Mouse (Mus musculus): ENCODE data around the gene Pdss1. TPM values are rescaled to one million over a fixed set of nuclear protein-coding genes. Genes with fewer than 3 reads are reported as not detected.

Pdss1 gene
- polyA plus RNA-seq, 1 experiment from 2014 or later = 11.8 TPM

GRCm38 (mm10) chr2:22954278-22954677 lies 59.0 kb downstream of the Pdss1 start:
- Histone ChIP-seq H3K27ac (ENCODE audit: low read depth) (no peak overlapping the region), H3K4me2 (ENCODE audit: low read depth, low read length) (no peak overlapping the region), H3K9ac (replicated peaks) (no peak overlapping the region), H3K4me3 (ENCODE audit: low read depth, low read length) (no peak overlapping the region), H3K27me3 (ENCODE audit: insufficient read depth, low read length) (no peaks in the 10 kb centered on the region), H3K36me3 (replicated peaks; ENCODE audit: insufficient read depth, low read length) (peaks cover 29% of the 10 kb centered on the region), H3K9me3 (ENCODE audit: low read length) (no peaks in the 10 kb centered on the region), H3K4me1 (ENCODE audit: insufficient read depth) (no peaks in the 10 kb centered on the region)
- TF ChIP-seq EP300 (IDR thresholded peaks at IDR 0.05; ENCODE audit: low read depth) (no peak), CTCF (IDR thresholded peaks at IDR 0.05; ENCODE audit: low read depth) (no peak)
- ATAC-seq (no peak), DNase-seq (no peak)
- WGBS (ENCODE audit: insufficient replicate concordance) = 87% methylated on average over 4 of the region's 4 CpGs

- no peak overlapping the region for H3K4me3 ChIP-seq (ENCODE audit: low read depth, low read length)
- no peak overlapping the region for H3K4me2 ChIP-seq (ENCODE audit: low read depth, low read length)
- peaks cover 22% of the 10 kb centered on the region for H3K36me3 ChIP-seq (replicated peaks; ENCODE audit: insufficient read depth, low read length)
- no peak for ATAC-seq
- WGBS (ENCODE audit: insufficient replicate concordance) = 79% methylated on average over 5 of the region's 5 CpGs
- H3K27ac ChIP-seq (ENCODE audit: low read depth) = no peak overlapping the region
- DNase-seq = no peak
- TF ChIP-seq CTCF (IDR thresholded peaks at IDR 0.05; ENCODE audit: low read depth) (no peak), EP300 (IDR thresholded peaks at IDR 0.05; ENCODE audit: low read depth) (no peak)
- H3K27me3 ChIP-seq (ENCODE audit: insufficient read depth, low read length) = no peaks in the 10 kb centered on the region
- H3K9ac ChIP-seq (replicated peaks) = no peak overlapping the region
- H3K9me3 ChIP-seq (ENCODE audit: low read length) = no peaks in the 10 kb centered on the region
- H3K4me1 ChIP-seq (ENCODE audit: insufficient read depth) = no peaks in the 10 kb centered on the region
Observed at GRCm38 (mm10) chr2:22955914-22956313, 60.6 kb downstream of the Pdss1 start.

- ATAC-seq = no peak
Observed at GRCm38 (mm10) chr2:22957415-22957814, 62.1 kb downstream of the Pdss1 start.

GRCm38 (mm10) chr2:22961681-22962080 lies 66.4 kb downstream of the Pdss1 start:
- no peaks in the 10 kb centered on the region for H3K4me1 ChIP-seq (ENCODE audit: insufficient read depth)
- H3K4me3 ChIP-seq (ENCODE audit: low read depth, low read length) = no peak overlapping the region
- no peak overlapping the region for H3K27ac ChIP-seq (ENCODE audit: low read depth)
- H3K9me3 ChIP-seq (ENCODE audit: low read length) = no peaks in the 10 kb centered on the region
- ATAC-seq (no peak), DNase-seq (no peak)
- TF ChIP-seq EP300 (IDR thresholded peaks at IDR 0.05; ENCODE audit: low read depth) (no peak), CTCF (IDR thresholded peaks at IDR 0.05; ENCODE audit: low read depth) (peak; percentile 31)
- H3K4me2 ChIP-seq (ENCODE audit: low read depth, low read length) = no peak overlapping the region
- H3K27me3 ChIP-seq (ENCODE audit: insufficient read depth, low read length) = no peaks in the 10 kb centered on the region
- H3K9ac ChIP-seq (replicated peaks) = no peak overlapping the region
- H3K36me3 ChIP-seq (replicated peaks; ENCODE audit: insufficient read depth, low read length) = peaks cover 16% of the 10 kb centered on the region
- WGBS (ENCODE audit: insufficient replicate concordance) = 92% methylated on average over 2 of the region's 2 CpGs

More at GRCm38 (mm10) chr2:22957415-22957814, 62.1 kb downstream of the Pdss1 start:
- Histone ChIP-seq H3K36me3 (replicated peaks; ENCODE audit: insufficient read depth, low read length) (peaks cover 27% of the 10 kb centered on the region), H3K27ac (ENCODE audit: low read depth) (no peak overlapping the region), H3K9me3 (ENCODE audit: low read length) (no peaks in the 10 kb centered on the region), H3K4me3 (ENCODE audit: low read depth, low read length) (no peak overlapping the region), H3K27me3 (ENCODE audit: insufficient read depth, low read length) (no peaks in the 10 kb centered on the region), H3K9ac (replicated peaks) (no peak overlapping the region), H3K4me1 (ENCODE audit: insufficient read depth) (no peaks in the 10 kb centered on the region), H3K4me2 (ENCODE audit: low read depth, low read length) (no peak overlapping the region)
- TF ChIP-seq CTCF (IDR thresholded peaks at IDR 0.05; ENCODE audit: low read depth) (no peak), EP300 (IDR thresholded peaks at IDR 0.05; ENCODE audit: low read depth) (no peak)
- no peak for DNase-seq
- 85% methylated on average over 1 of the region's 1 CpGs for WGBS (ENCODE audit: insufficient replicate concordance)

- Histone ChIP-seq H3K9me3 (ENCODE audit: low read length) (no peaks in the 10 kb centered on the region), H3K36me3 (replicated peaks; ENCODE audit: insufficient read depth, low read length) (peaks cover 13% of the 10 kb centered on the region; the same call in 1 of the 2 replicates), H3K4me2 (ENCODE audit: low read depth, low read length) (no peak overlapping the region), H3K4me1 (ENCODE audit: insufficient read depth) (no peaks in the 10 kb centered on the region), H3K4me3 (ENCODE audit: low read depth, low read length) (no peak overlapping the region), H3K27me3 (ENCODE audit: insufficient read depth, low read length) (no peaks in the 10 kb centered on the region), H3K27ac (ENCODE audit: low read depth) (no peak overlapping the region), H3K9ac (replicated peaks) (no peak overlapping the region)
- ATAC-seq (no peak), DNase-seq (no peak)
- TF ChIP-seq CTCF (IDR thresholded peaks at IDR 0.05; ENCODE audit: low read depth) (no peak), EP300 (IDR thresholded peaks at IDR 0.05; ENCODE audit: low read depth) (no peak)
- 91% methylated on average over 8 of the region's 8 CpGs for WGBS (ENCODE audit: insufficient replicate concordance)
Observed at GRCm38 (mm10) chr2:22962242-22962641, 66.9 kb downstream of the Pdss1 start.

- no peak overlapping the region for H3K9ac ChIP-seq (replicated peaks)
Observed at GRCm38 (mm10) chr2:22962970-22963369, 67.6 kb downstream of the Pdss1 start.

More at GRCm38 (mm10) chr2:22962970-22963369, 67.6 kb downstream of the Pdss1 start:
- DNase-seq (no peak), ATAC-seq (no peak)
- Histone ChIP-seq H3K4me3 (ENCODE audit: low read depth, low read length) (no peak overlapping the region), H3K27me3 (ENCODE audit: insufficient read depth, low read length) (no peaks in the 10 kb centered on the region), H3K4me2 (ENCODE audit: low read depth, low read length) (no peak overlapping the region), H3K4me1 (ENCODE audit: insufficient read depth) (no peaks in the 10 kb centered on the region), H3K27ac (ENCODE audit: low read depth) (no peak overlapping the region), H3K9me3 (ENCODE audit: low read length) (no peaks in the 10 kb centered on the region), H3K36me3 (replicated peaks; ENCODE audit: insufficient read depth, low read length) (peaks cover 13% of the 10 kb centered on the region; the same call in 1 of the 2 replicates)
- 68% methylated on average over 3 of the region's 3 CpGs for WGBS (ENCODE audit: insufficient replicate concordance)
- no peak for TF ChIP-seq EP300 (IDR thresholded peaks at IDR 0.05; ENCODE audit: low read depth)
- TF ChIP-seq CTCF (IDR thresholded peaks at IDR 0.05; ENCODE audit: low read depth) = no peak

All from liver, postnatal 0 days (tissue).